Mouse (Mus musculus): ENCODE results near the gene Fgfr2. TPM values are rescaled to one million over a fixed set of nuclear protein-coding genes. Genes with fewer than 3 reads are reported as not detected.
"Not testable (repeated sequence)": the region's sequence is repeated elsewhere in the genome, so short reads cannot be mapped to it uniquely, and the experiment has no call there.

The Fgfr2 gene
- total RNA-seq, 2 experiments from 2014 or later = not detected

GRCm38 (mm10) chr7:131133181-131133580 is 1990.0 kb downstream of the Fgfr2 start:
- ATAC-seq (replicated peaks; ENCODE audit: poor library complexity) = no peak

DNA sequence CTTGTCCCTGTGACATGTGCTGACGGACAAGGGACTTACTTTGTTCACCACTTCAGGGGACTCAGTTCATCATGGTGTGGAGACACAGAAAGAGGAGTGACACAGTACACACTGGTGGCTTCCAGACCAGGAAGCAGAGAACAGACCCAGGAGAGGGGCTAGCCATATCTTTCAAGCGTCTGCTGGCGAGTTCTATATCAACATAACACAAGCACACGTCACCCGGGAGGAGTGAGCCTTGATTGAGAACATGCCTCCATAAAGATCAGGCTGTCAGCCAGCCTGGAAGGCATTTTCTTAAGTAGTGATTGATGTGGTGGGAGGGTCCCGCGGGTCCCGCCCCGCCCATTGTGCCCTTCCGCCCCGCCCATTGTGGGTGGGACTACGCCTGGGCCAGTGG is 1993.1 kb downstream of the Fgfr2 start:
- no peak for ATAC-seq (replicated peaks; ENCODE audit: poor library complexity)

- no peak for ATAC-seq (replicated peaks; ENCODE audit: poor library complexity)
Measured at GRCm38 (mm10) chr7:131122210-131122807, 2000.8 kb downstream of the Fgfr2 start.

GRCm38 (mm10) chr7:131114434-131114833 is 2008.7 kb downstream of the Fgfr2 start:
- no peak for ATAC-seq (replicated peaks; ENCODE audit: poor library complexity)

DNA sequence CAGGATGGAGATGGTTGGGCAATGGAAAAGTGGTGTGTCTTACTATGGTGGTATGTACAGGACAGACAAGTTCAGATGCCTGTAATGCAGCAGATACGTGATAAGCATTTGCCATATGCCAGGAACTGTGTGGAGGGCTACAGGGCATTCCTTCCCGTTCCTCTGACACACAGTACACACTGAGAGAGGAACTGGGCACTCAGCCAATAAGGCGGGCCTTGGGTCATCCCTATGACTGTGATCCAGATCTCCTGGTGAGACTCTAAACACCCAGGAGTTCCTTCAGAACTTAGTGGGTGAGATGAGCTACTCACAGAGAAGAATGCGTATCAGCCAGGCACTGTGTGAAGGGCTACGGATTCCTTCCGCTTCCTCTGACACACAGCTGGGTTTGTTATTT is 2009.5 kb downstream of the Fgfr2 start:
- ATAC-seq (replicated peaks; ENCODE audit: poor library complexity) = no peak

- peak; percentile 73 for ATAC-seq (replicated peaks; ENCODE audit: poor library complexity)
Measured at GRCm38 (mm10) chr7:131112486-131112885, 2010.7 kb downstream of the Fgfr2 start.

DNA sequence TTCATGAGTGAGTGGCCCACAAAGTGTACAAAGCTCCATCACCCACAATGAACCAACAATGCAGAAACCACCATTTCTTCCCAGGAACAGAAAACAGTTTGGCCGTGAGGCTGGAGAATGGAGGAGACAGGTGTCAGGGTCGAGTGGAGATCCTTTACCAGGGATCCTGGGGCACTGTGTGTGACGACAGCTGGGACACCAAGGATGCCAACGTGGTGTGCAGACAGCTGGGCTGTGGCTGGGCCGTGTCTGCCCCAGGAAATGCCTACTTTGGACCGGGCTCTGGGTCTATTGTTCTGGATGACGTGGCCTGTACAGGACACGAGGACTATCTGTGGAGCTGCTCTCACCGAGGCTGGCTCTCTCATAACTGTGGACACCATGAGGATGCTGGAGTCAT is 2040.7 kb downstream of the Fgfr2 start:
- ATAC-seq (replicated peaks; ENCODE audit: poor library complexity) = not testable (repeated sequence)

GRCm38 (mm10) chr7:131075956-131076355 is 2047.2 kb downstream of the Fgfr2 start:
- no peak for ATAC-seq (replicated peaks; ENCODE audit: poor library complexity)

- not testable (repeated sequence) for ATAC-seq (replicated peaks; ENCODE audit: poor library complexity)
Measured at GRCm38 (mm10) chr7:131074098-131074497, 2049.1 kb downstream of the Fgfr2 start.

DNA sequence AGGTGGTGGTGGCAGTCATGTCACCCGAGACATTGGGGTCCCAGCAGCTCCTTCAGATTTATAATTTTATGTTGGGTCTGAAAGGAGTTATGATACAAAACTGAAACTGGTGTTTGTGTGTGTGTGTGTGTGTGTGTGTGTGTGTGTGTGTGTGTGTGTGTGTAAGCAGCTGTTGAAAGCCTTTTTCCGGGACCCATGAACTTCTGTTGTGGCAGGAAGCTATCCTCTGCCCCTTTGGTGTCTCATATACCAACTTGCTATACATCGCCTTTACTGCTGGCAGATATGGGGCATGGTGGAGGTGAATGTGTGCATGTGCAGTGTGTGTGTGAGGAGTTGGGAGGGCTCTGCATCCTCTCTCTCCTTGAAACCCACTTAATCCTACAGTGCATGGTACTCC is 2049.7 kb downstream of the Fgfr2 start:
- not testable (repeated sequence) for ATAC-seq (replicated peaks; ENCODE audit: poor library complexity)

- ATAC-seq (replicated peaks; ENCODE audit: poor library complexity) = 0 out of 2 replicates have a peak, but pooled peaks have one; percentile 44
Measured at GRCm38 (mm10) chr7:131068191-131068590, 2055.0 kb downstream of the Fgfr2 start.

DNA sequence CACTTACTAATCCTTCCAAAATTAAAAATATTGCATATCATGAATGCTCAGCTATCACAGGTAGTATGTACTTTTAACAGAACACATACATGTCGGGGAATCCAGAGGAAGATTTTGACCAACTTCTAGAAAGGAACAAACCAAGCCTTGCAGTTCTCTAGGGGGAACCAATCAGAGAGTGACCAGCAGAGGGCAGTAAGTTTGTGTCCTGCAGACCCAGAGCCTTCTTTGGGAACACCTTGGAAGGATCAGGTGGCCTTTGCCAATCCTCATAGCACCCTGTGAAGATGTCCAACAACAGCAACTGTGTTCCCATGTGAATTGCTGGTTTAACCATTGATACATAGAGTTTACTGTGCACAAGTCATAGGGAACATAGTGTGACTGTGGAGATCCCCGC is 2060.6 kb downstream of the Fgfr2 start:
- no peak for ATAC-seq (replicated peaks; ENCODE audit: poor library complexity)

GRCm38 (mm10) chr7:131059808-131060207 is 2063.3 kb downstream of the Fgfr2 start:
- not testable (repeated sequence) for ATAC-seq (replicated peaks; ENCODE audit: poor library complexity)

DNA sequence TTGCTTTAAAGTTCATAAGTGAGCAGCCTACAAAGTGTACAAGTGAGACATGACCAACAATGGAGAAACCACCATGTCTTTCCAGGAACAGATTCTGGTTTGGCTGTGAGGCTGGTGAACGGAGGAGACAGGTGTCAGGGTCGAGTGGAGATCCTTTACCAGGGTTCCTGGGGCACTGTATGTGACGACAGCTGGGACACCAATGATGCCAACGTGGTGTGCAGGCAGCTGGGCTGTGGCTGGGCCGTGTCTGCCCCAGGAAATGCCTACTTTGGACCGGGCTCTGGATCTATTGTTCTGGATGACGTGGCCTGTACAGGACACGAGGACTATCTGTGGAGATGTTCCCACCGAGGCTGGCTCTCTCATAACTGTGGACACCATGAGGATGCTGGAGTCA is 2065.2 kb downstream of the Fgfr2 start:
- not testable (repeated sequence) for ATAC-seq (replicated peaks; ENCODE audit: poor library complexity)

DNA sequence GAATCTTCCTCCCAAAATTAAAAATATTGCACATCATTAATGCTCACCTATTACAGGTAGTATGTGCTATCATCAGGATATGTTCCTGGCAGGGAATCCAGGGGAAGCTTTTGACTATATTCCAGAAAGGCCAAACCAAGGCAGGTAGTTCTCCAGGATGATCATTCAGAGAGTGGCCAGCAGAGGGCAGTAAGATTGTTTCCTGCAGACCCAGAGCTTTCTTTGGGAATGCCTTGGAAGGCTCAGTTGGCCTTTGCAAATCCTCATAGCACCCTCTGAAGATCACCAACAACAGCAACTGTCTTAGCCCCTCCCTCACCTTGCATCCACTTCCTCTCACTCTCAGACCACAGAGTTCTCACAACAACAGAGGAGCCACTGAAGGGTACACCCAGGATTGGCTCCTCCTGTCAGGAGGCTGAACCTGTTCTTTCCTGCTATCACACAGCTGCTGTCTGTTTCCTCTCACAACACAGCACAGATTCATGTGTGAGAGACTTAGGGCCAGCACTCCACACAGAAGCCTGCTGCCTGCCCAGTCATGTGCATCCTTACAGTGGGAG is 2068.3 kb downstream of the Fgfr2 start:
- ATAC-seq (replicated peaks; ENCODE audit: poor library complexity) = 0 out of 2 replicates have a peak, but pooled peaks have one; percentile 37

- not testable (repeated sequence) for ATAC-seq (replicated peaks; ENCODE audit: poor library complexity)
Measured at GRCm38 (mm10) chr7:131049829-131050228, 2073.3 kb downstream of the Fgfr2 start.

- peak; percentile 29; the same call in 1 of the 2 replicates for ATAC-seq (replicated peaks; ENCODE audit: poor library complexity)
Measured at GRCm38 (mm10) chr7:131045258-131045835, 2077.8 kb downstream of the Fgfr2 start.

DNA sequence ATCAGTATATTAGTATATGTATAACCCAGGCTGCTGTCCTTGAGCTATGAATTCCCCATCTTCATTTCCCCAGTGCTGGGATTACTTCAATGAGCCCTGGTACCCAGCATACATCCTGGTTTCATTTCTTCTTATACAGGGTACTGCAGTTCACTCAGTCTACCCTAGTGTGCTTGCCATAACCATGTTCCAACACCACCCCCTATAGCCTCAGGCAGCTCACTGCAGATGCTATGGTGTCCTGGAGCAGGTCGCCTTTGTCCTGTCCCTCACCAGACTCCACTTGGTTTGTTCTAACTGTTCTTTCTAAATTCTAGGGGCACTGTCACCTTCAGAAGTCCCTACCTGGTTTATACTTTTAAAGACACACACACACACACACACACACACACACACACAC is 2080.5 kb downstream of the Fgfr2 start:
- ATAC-seq (replicated peaks; ENCODE audit: poor library complexity) = peak; percentile 48

DNA sequence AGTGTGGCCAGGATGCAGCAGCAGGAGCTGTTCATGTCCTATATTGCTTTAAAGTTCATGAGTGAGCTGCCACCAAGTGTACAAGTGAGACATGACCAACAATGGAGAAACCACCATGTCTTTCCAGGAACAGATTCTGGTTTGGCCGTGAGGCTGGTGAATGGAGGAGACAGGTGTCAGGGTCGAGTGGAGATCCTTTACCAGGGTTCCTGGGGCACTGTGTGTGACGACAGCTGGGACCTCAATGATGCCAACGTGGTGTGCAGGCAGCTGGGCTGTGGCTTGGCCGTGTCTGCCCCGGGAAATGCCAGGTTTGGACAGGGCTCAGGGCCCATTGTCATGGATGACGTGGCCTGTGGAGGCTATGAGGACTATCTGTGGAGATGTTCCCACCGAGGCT is 2082.4 kb downstream of the Fgfr2 start:
- ATAC-seq (replicated peaks; ENCODE audit: poor library complexity) = not testable (repeated sequence)

- no peak for ATAC-seq (replicated peaks; ENCODE audit: poor library complexity)
Measured at GRCm38 (mm10) chr7:131037083-131037482, 2086.1 kb downstream of the Fgfr2 start.

DNA sequence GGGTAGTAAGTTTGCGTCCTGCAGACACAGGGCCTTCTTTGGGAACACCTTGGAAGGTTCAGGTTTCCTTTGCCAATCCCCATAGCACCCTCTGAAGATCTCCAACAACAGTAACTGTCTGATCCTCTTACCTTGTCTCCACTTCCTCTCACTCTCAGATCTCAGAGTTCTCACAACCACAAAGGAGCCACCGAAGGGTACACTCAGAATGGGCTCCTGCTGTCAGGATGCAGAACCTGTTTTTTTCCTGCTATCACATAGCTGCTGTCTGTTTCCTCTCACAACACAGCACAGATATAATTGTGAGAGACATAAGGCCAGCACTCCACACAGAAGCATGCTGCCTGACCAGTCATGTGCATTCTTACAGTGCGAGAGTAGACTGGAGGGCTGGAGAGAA is 2086.8 kb downstream of the Fgfr2 start:
- ATAC-seq (replicated peaks; ENCODE audit: poor library complexity) = no peak

DNA sequence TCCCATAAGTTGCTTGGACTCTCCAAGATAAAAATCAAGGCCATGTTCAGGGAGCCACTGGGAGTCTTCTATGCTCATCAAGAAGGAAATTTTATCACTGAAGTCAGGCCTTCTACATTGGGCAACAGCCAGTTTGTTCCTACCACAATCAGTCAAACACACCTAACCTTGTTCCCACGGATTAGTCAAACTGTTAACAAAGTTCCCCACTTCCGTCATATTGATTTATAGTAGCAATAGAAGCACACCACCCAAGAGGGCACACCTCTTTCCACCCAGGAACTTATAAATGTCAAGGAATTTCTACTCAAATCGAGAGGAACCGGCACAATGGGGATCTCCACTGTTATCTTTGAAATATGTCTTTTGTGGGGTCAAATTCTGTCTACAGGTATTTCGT is 2091.4 kb downstream of the Fgfr2 start, which contains the start of gene Dmbt1:
Gene Dmbt1 (plus strand): TSS at position 299 of the 400 bp plus-strand sequence.
- no peak for ATAC-seq (replicated peaks; ENCODE audit: poor library complexity)
